Mouse (Mus musculus): ENCODE measurements around the gene Armcx4.

Armcx4 gene

DNA sequence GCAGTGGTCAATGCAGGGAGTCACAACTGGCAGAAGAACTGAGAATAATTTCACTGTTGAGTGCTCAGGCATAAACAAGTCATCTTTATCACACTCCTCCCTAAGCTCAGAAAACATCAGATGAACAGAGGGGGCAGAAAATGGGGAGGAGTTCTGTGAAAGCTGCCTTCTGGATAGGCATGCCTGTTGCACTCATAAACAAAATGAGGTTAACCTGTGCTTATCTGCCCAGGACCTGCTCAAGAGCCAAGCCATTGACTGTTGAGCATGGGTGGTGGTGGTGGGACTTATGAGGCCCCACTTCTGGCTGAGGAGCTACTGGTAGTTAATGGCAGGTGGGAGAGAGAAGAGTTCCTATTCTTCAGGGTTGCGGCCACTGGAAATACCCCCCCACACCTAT lies 51.5 kb downstream of the Armcx4 start:
- in situ Hi-C loops (cut with MboI; ENCODE audit: low pct_unique_long_range_greater_than_20kb in 1 of 2, low sequenced_read_pairs in 2 of 2, unreplicated experiment in 1 of 2), result loop anchor here in 1 of 2 experiments (25.0 kb wide), 1 partner anchor 175 kb away; no protein-coding TSS in a partner anchor

DNA sequence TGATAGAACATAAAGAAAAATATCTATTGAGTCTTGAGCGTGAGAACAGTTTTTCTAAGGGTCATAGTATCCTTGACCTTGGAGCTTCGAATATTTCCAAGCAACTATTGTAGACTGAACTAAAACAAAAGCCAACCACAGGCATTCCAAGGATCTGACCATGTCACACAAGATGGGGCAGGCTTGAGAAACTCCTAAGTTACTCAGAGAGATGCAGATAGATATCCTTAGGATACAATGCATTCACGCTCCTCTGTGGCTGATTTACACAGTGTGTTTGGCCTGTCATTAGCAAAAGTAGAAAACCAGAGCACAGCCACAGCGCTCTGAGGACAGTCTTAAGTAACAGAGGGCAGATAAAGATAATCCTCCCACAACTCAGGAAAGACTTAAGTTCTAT lies 52.8 kb downstream of the Armcx4 start:
- in situ Hi-C loops (cut with MboI; ENCODE audit: low pct_unique_long_range_greater_than_20kb in 1 of 2, low sequenced_read_pairs in 2 of 2, unreplicated experiment in 1 of 2), result loop anchor here in 1 of 2 experiments (25.0 kb wide), 1 partner anchor 173 kb away; no protein-coding TSS in a partner anchor

- in situ Hi-C loops (cut with MboI; ENCODE audit: low pct_unique_long_range_greater_than_20kb in 1 of 2, low sequenced_read_pairs in 2 of 2, unreplicated experiment in 1 of 2), result loop anchor here in 1 of 2 experiments (25.0 kb wide), 1 partner anchor 170 kb away; no protein-coding TSS in a partner anchor
These were observed 55.5 kb downstream of the Armcx4 start for GRCm38 (mm10) chrX:134741862-134742261.
